ENCODE assay signal across 22 mouse cellular contexts in genomic region chr14:30331856-30332255, GRCm38 (mm10).
A peak's percentile ranks its signal among the peaks of the same experiment; 100 is the strongest.
DNase-seq lines count a peak whose midpoint lies in the region; ATAC-seq and TF ChIP-seq lines count a peak whose summit lies in the region.
"Had no signal": no experiment of that assay in that cellular context is flagged by ENCODE, and none has a peak within 500 bp of the region (broad histone marks: within the 10 kb centered on the region; RNA-seq: fewer than 3 reads in every experiment).

No protein-coding gene starts in this region.

- H3K4me2 ChIP-seq in lung, embryonic 15.5 days: no peak overlapping the region
- no peak overlapping the region for H3K4me2 ChIP-seq in heart, embryonic 12.5 days
- no peak overlapping the region for H3K4me2 ChIP-seq in liver, postnatal 0 days (ENCODE audit: low read depth, low read length)
- H3K4me2 ChIP-seq: embryonic facial prominence, embryonic 13.5 days; embryonic facial prominence, embryonic 15.5 days; forebrain, embryonic 13.5 days had no signal

- no peaks in the 10 kb centered on the region for H3K27me3 ChIP-seq in lung, embryonic 15.5 days
- no peaks in the 10 kb centered on the region for H3K27me3 ChIP-seq in heart, embryonic 12.5 days (replicated peaks)
- no peaks in the 10 kb centered on the region for H3K27me3 ChIP-seq in liver, postnatal 0 days (ENCODE audit: insufficient read depth, low read length)
- H3K27me3 ChIP-seq: embryonic facial prominence, embryonic 13.5 days; embryonic facial prominence, embryonic 15.5 days; forebrain, embryonic 13.5 days had no signal

- no peaks in the 10 kb centered on the region for H3K36me3 ChIP-seq in lung, embryonic 15.5 days
- H3K36me3 ChIP-seq in ES-E14 (ENCODE audit: control insufficient read depth, insufficient read depth, low read length, poor library complexity, severe bottlenecking): no peaks in the 10 kb centered on the region
- no peaks in the 10 kb centered on the region for H3K36me3 ChIP-seq in heart, embryonic 12.5 days
- no peaks in the 10 kb centered on the region for H3K36me3 ChIP-seq in liver, postnatal 0 days (replicated peaks; ENCODE audit: insufficient read depth, low read length)
- H3K36me3 ChIP-seq: embryonic facial prominence, embryonic 13.5 days; embryonic facial prominence, embryonic 15.5 days; forebrain, embryonic 10.5 days had no signal

- H3K4me3 ChIP-seq in lung, embryonic 15.5 days: no peak overlapping the region
- no peak overlapping the region for H3K4me3 ChIP-seq in ES-E14 (ENCODE audit: insufficient read depth in 1 of 2, low read depth in 1 of 2, low read length in 2 of 2, poor library complexity in 1 of 2, severe bottlenecking in 1 of 2)
- no peak overlapping the region for H3K4me3 ChIP-seq in heart, embryonic 12.5 days
- H3K4me3 ChIP-seq in liver, postnatal 0 days (ENCODE audit: low read depth, low read length): no peak overlapping the region
- H3K4me3 ChIP-seq: embryonic facial prominence, embryonic 13.5 days; embryonic facial prominence, embryonic 15.5 days; erythroblast, embryonic 14.5 days; forebrain, embryonic 10.5 days; forebrain, embryonic 13.5 days had no signal

- no peak for TF ChIP-seq CTCF in liver, postnatal 0 days (IDR thresholded peaks at IDR 0.05; ENCODE audit: low read depth)

- H3K9me3 ChIP-seq in lung, embryonic 15.5 days: no peaks in the 10 kb centered on the region
- H3K9me3 ChIP-seq in ES-E14 (ENCODE audit: control insufficient read depth, insufficient read depth, low read depth, low read length): no peaks in the 10 kb centered on the region
- H3K9me3 ChIP-seq in heart, embryonic 12.5 days (replicated peaks): no peaks in the 10 kb centered on the region
- H3K9me3 ChIP-seq in liver, postnatal 0 days (ENCODE audit: low read length): no peaks in the 10 kb centered on the region
- H3K9me3 ChIP-seq: embryonic facial prominence, embryonic 13.5 days; embryonic facial prominence, embryonic 15.5 days; forebrain, embryonic 10.5 days; forebrain, embryonic 13.5 days had no signal

- 0 out of 2 replicates have a peak overlapping the region, but pooled peaks have one; percentile 11 for H3K27ac ChIP-seq in lung, embryonic 15.5 days
- H3K27ac ChIP-seq in ES-E14 (ENCODE audit: insufficient read depth, low read depth, low read length, poor library complexity, severe bottlenecking): no peak overlapping the region
- H3K27ac ChIP-seq in heart, embryonic 12.5 days (ENCODE audit: poor library complexity, severe bottlenecking): no peak overlapping the region
- H3K27ac ChIP-seq in liver, postnatal 0 days (ENCODE audit: low read depth): no peak overlapping the region
- H3K27ac ChIP-seq: embryonic facial prominence, embryonic 15.5 days; forebrain, embryonic 10.5 days; forebrain, embryonic 13.5 days had no signal

- no peak for TF ChIP-seq EP300 in liver, postnatal 0 days (IDR thresholded peaks at IDR 0.05; ENCODE audit: low read depth)

- in situ Hi-C loops in ES-E14 (cut with MboI; ENCODE audit: low sequenced_read_pairs in 2 of 2, unreplicated experiment in 2 of 2): no loop called here

- no peak for DNase-seq in lung, adult 18-20 months
- DNase-seq in ES-E14 (ENCODE audit: low read depth, low spot score) (peak; percentile 59), ZHBTc4 (ENCODE audit: low read depth, low spot score) (peak; percentile 89)
- DNase-seq in liver, postnatal 0 days: no peak
- DNase-seq: adrenal gland, adult 2 months; adrenal gland, postnatal 10 days; adrenal gland, postnatal 25 days; cerebellum, adult 11 months; cerebellum, adult 18-20 months; cerebellum, adult 8-10 months; cerebellum, adult 9-11 months; cerebellum, postnatal 14 days; cerebellum, postnatal 36 days; embryo, embryonic 11 days had no signal

- 76% methylated on average over 1 of the region's 1 CpGs for WGBS in lung, embryonic 15.5 days
- 79% methylated on average over 1 of the region's 1 CpGs for WGBS in heart, embryonic 12.5 days
- 67% methylated on average over 1 of the region's 1 CpGs for WGBS in liver, postnatal 0 days (ENCODE audit: insufficient replicate concordance)

- ATAC-seq in lung, embryonic 15.5 days (ENCODE audit: borderline replicate concordance, extremely low read depth, low FRiP score, low TSS enrichment): no peak
- no peak for ATAC-seq in heart, embryonic 12.5 days (ENCODE audit: insufficient number of reproducible peaks, low FRiP score)
- no peak for ATAC-seq in liver, postnatal 0 days
- ATAC-seq: forebrain, embryonic 13.5 days; forebrain, embryonic 16.5 days had no signal

- no peak overlapping the region for H3K9ac ChIP-seq in lung, embryonic 15.5 days
- no peak overlapping the region for H3K9ac ChIP-seq in ES-E14 (ENCODE audit: insufficient read depth, low read depth, low read length, poor library complexity, severe bottlenecking)
- H3K9ac ChIP-seq in heart, embryonic 12.5 days: no peak overlapping the region
- no peak overlapping the region for H3K9ac ChIP-seq in liver, postnatal 0 days (replicated peaks)
- H3K9ac ChIP-seq: embryonic facial prominence, embryonic 13.5 days; embryonic facial prominence, embryonic 15.5 days; forebrain, embryonic 13.5 days had no signal

- H3K4me1 ChIP-seq in lung, embryonic 15.5 days: peaks cover 14% of the 10 kb centered on the region
- H3K4me1 ChIP-seq in ES-E14 (ENCODE audit: control insufficient read depth in 2 of 2, insufficient read depth in 2 of 2, low read length in 2 of 2, poor library complexity in 1 of 2): peaks cover 5% of the 10 kb centered on the region in 2 experiments; a peak in 2 of 4 replicates
- peaks cover 19% of the 10 kb centered on the region for H3K4me1 ChIP-seq in heart, embryonic 12.5 days (replicated peaks)
- no peaks in the 10 kb centered on the region for H3K4me1 ChIP-seq in liver, postnatal 0 days (ENCODE audit: insufficient read depth)
- H3K4me1 ChIP-seq: forebrain, embryonic 13.5 days had no signal

TF ChIP-seq in ES-E14, 5 proteins besides CTCF, POLR2A, EP300 and RAD21:
- TF ChIP-seq ZNF384 (IDR thresholded peaks at IDR 0.05; ENCODE audit: low read depth, low read length) (no peak), MAFK (IDR thresholded peaks at IDR 0.05; ENCODE audit: insufficient read depth, low read depth, low read length) (no peak), HCFC1 (IDR thresholded peaks at IDR 0.05; ENCODE audit: borderline replicate concordance, insufficient read depth, low read length) (no peak), ZC3H11A (IDR thresholded peaks at IDR 0.05; ENCODE audit: borderline replicate concordance, low read depth, low read length) (no peak), CHD2 (IDR thresholded peaks at IDR 0.05; ENCODE audit: low read depth, low read length) (no peak)

Comparison
In these comparisons a context has a peak if more than half of its experiments do, and no peak if none do; other contexts are left out.
1. DNase-seq: peak in ES-E14 (single experiment) and ZHBTc4 (single experiment); none in lung, adult 18-20 months (0 of 2) and liver, postnatal 0 days (single experiment).